ENCODE assay signal across 14 mouse cellular contexts in the genomic region with DNA sequence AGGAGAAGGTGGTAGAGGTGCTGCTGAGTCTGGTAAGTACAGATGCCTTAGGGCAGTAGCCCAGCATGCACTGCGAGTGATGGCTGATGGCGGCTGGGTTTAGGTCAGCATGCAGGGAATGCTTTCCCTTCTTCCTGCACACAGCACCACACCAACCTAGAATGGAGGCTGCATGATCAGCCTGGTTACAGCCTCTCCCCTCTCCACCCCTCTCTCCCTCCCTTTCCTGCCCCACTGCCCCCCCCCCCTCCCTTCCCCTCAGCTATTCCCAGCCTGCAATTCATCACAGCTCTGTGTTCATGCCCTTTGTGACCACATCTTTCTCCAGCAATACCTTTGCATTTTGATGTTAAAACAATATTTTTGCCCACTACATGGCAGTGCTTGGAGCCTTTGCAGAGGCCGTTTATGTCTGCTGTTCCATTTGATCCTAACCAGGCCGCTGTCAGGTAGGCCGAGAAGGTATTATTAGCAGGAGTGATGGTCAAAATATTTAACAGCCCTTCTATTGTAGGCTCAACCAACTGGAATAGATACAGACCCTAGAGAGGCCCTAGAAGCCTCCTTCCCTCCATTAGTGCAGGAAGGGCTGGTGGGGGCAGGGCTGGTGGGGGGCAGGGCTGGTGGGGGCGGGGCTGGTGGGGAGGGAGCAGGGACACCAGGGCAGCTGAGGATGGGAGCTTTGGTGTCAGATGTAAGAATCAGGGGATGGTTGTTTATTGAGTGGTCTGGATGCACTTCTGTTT. TPM values are rescaled to one million over a fixed set of nuclear protein-coding genes. Genes with fewer than 3 reads are reported as not detected.
DNase-seq lines count a peak whose midpoint lies in the region; ATAC-seq and TF ChIP-seq lines count a peak whose summit lies in the region.
"Had no signal": no experiment of that assay in that cellular context is flagged by ENCODE, and none has a peak within 500 bp of the region (broad histone marks: within the 10 kb centered on the region; RNA-seq: fewer than 3 reads in every experiment).

No protein-coding gene starts in this region.

- H3K27me3 ChIP-seq in heart, embryonic 11.5 days (ENCODE audit: control insufficient read depth, insufficient read depth, low read length): no peaks in the 10 kb centered on the region
- no peaks in the 10 kb centered on the region for H3K27me3 ChIP-seq in midbrain, embryonic 13.5 days
- H3K27me3 ChIP-seq in midbrain, postnatal 0 days (ENCODE audit: insufficient read depth, low read length): no peaks in the 10 kb centered on the region
- no peaks in the 10 kb centered on the region for H3K27me3 ChIP-seq in hindbrain, embryonic 16.5 days (replicated peaks; ENCODE audit: control insufficient read depth, insufficient read depth, low read length)
- H3K27me3 ChIP-seq in stomach, embryonic 16.5 days (ENCODE audit: control insufficient read depth, insufficient read depth, low read length): no peaks in the 10 kb centered on the region

- DNase-seq in heart, adult 9 months (ENCODE audit: low spot score in 2 of 2): no peak
- no peak for DNase-seq in midbrain, postnatal 0 days (ENCODE audit: low spot score)
- no peak for DNase-seq in testis, postnatal 14 days (ENCODE audit: low spot score)
- DNase-seq: B cell, adult 2 months; cerebellum, adult 9-11 months; liver, embryonic 13.5 days; thymus, postnatal 4 days had no signal

- 0 out of 2 replicates have a peak, but pooled peaks have one; percentile 42 for ATAC-seq in heart, embryonic 11.5 days (replicated peaks; ENCODE audit: insufficient number of reproducible peaks, low FRiP score, low TSS enrichment)
- peak; percentile 60 for ATAC-seq in midbrain, embryonic 13.5 days
- ATAC-seq in midbrain, postnatal 0 days (ENCODE audit: low FRiP score): no peak
- peak; percentile 57; the same call in 1 of the 2 replicates for ATAC-seq in hindbrain, embryonic 16.5 days
- peak; percentile 64; the same call in 1 of the 2 replicates for ATAC-seq in stomach, embryonic 16.5 days (ENCODE audit: insufficient read depth, low FRiP score)
- no peak for ATAC-seq in inflammation-experienced regulatory T-cells, adult 6 months

- H3K4me1 ChIP-seq in heart, embryonic 11.5 days (ENCODE audit: control insufficient read depth, insufficient read depth, low read length): peaks cover 26% of the 10 kb centered on the region
- peaks cover 11% of the 10 kb centered on the region; the same call in 1 of the 2 replicates for H3K4me1 ChIP-seq in midbrain, embryonic 13.5 days (replicated peaks)
- H3K4me1 ChIP-seq in midbrain, postnatal 0 days (ENCODE audit: insufficient read depth, low read length): no peaks in the 10 kb centered on the region
- H3K4me1 ChIP-seq in hindbrain, embryonic 16.5 days (ENCODE audit: control insufficient read depth, insufficient read depth, low read depth, low read length): no peaks in the 10 kb centered on the region
- peaks cover 14% of the 10 kb centered on the region for H3K4me1 ChIP-seq in stomach, embryonic 16.5 days (ENCODE audit: control insufficient read depth, insufficient read depth, low read length)
- H3K4me1 ChIP-seq: liver, embryonic 13.5 days had no signal

- H3K9ac ChIP-seq in heart, embryonic 11.5 days (ENCODE audit: low read depth, low read length): no peak overlapping the region
- no peak overlapping the region for H3K9ac ChIP-seq in midbrain, embryonic 13.5 days (replicated peaks)
- H3K9ac ChIP-seq in midbrain, postnatal 0 days (replicated peaks; ENCODE audit: low read length, poor library complexity, severe bottlenecking): no peak overlapping the region
- no peak overlapping the region for H3K9ac ChIP-seq in hindbrain, embryonic 16.5 days (ENCODE audit: low read depth, low read length)
- no peak overlapping the region for H3K9ac ChIP-seq in stomach, embryonic 16.5 days (ENCODE audit: low read length)
- H3K9ac ChIP-seq: liver, embryonic 13.5 days had no signal

- no peaks in the 10 kb centered on the region for H3K9me3 ChIP-seq in heart, embryonic 11.5 days (replicated peaks; ENCODE audit: control insufficient read depth, low read length)
- no peaks in the 10 kb centered on the region for H3K9me3 ChIP-seq in midbrain, embryonic 13.5 days
- H3K9me3 ChIP-seq in midbrain, postnatal 0 days (ENCODE audit: low read length): no peaks in the 10 kb centered on the region
- H3K9me3 ChIP-seq in hindbrain, embryonic 16.5 days (ENCODE audit: control insufficient read depth, low read length): no peaks in the 10 kb centered on the region
- H3K9me3 ChIP-seq in stomach, embryonic 16.5 days (replicated peaks; ENCODE audit: control insufficient read depth, low read length): no peaks in the 10 kb centered on the region
- H3K9me3 ChIP-seq: G1E; liver, embryonic 13.5 days had no signal

- no peak overlapping the region for H3K4me2 ChIP-seq in heart, embryonic 11.5 days
- no peak overlapping the region for H3K4me2 ChIP-seq in midbrain, embryonic 13.5 days (replicated peaks)
- H3K4me2 ChIP-seq in midbrain, postnatal 0 days (ENCODE audit: low read depth, low read length, poor library complexity, severe bottlenecking): no peak overlapping the region
- no peak overlapping the region for H3K4me2 ChIP-seq in hindbrain, embryonic 16.5 days (ENCODE audit: low read length)
- H3K4me2 ChIP-seq in stomach, embryonic 16.5 days (ENCODE audit: low read depth, low read length): no peak overlapping the region
- H3K4me2 ChIP-seq: liver, embryonic 13.5 days had no signal

- no peak overlapping the region for H3K4me3 ChIP-seq in heart, embryonic 11.5 days (ENCODE audit: low read depth, low read length)
- no peak overlapping the region for H3K4me3 ChIP-seq in midbrain, embryonic 13.5 days (replicated peaks)
- no peak overlapping the region for H3K4me3 ChIP-seq in midbrain, postnatal 0 days (ENCODE audit: low read depth, low read length)
- H3K4me3 ChIP-seq in hindbrain, embryonic 16.5 days (ENCODE audit: low read length): no peak overlapping the region
- H3K4me3 ChIP-seq in stomach, embryonic 16.5 days (replicated peaks; ENCODE audit: low read length): no peak overlapping the region
- H3K4me3 ChIP-seq: liver, embryonic 13.5 days; myocyte had no signal

- no peaks in the 10 kb centered on the region for H3K36me3 ChIP-seq in heart, embryonic 11.5 days (ENCODE audit: control insufficient read depth, insufficient read depth, low read length)
- no peaks in the 10 kb centered on the region for H3K36me3 ChIP-seq in midbrain, embryonic 13.5 days
- no peaks in the 10 kb centered on the region for H3K36me3 ChIP-seq in midbrain, postnatal 0 days (ENCODE audit: insufficient read depth, low read length)
- no peaks in the 10 kb centered on the region for H3K36me3 ChIP-seq in hindbrain, embryonic 16.5 days (ENCODE audit: control insufficient read depth, insufficient read depth, low read length)
- no peaks in the 10 kb centered on the region for H3K36me3 ChIP-seq in stomach, embryonic 16.5 days (ENCODE audit: control insufficient read depth, insufficient read depth, low read length)
- H3K36me3 ChIP-seq: G1E; liver, embryonic 13.5 days had no signal

- WGBS in heart, embryonic 11.5 days (ENCODE audit: insufficient replicate concordance): 27% methylated on average over 6 of the region's 6 CpGs
- 59% methylated on average over 6 of the region's 6 CpGs for WGBS in midbrain, embryonic 13.5 days
- 63% methylated on average over 5 of the region's 6 CpGs for WGBS in midbrain, postnatal 0 days
- 52% methylated on average over 6 of the region's 6 CpGs for whole genome bisulfite sequencing in hindbrain, embryonic 16.5 days
- 45% methylated on average over 6 of the region's 6 CpGs for WGBS in stomach, embryonic 16.5 days

- H3K27ac ChIP-seq in heart, embryonic 11.5 days (ENCODE audit: low read depth, low read length): peak overlapping the region; percentile 46; the same call in 1 of the 2 replicates
- peak overlapping the region; percentile 47; the same call in 1 of the 2 replicates for H3K27ac ChIP-seq in midbrain, embryonic 13.5 days
- H3K27ac ChIP-seq in midbrain, postnatal 0 days (ENCODE audit: low read depth, low read length): no peak overlapping the region
- no peak overlapping the region for H3K27ac ChIP-seq in hindbrain, embryonic 16.5 days (ENCODE audit: low read depth, low read length)
- no peak overlapping the region; the same call in 1 of the 2 replicates for H3K27ac ChIP-seq in stomach, embryonic 16.5 days (ENCODE audit: low read length)
- H3K27ac ChIP-seq: liver, embryonic 13.5 days had no signal

- TF ChIP-seq CTCF in midbrain, postnatal 0 days (IDR thresholded peaks at IDR 0.05): no peak

RNA-seq across cellular contexts. Expression of a gene that starts 17.5 kb away (rescaled TPM):
- polyA plus RNA-seq in heart, embryonic 11.5 days (2014; fragmentation: Nextera tagmentation; extraction: Ambion mirVana): 22.5 and 26.7 TPM in 2 replicates
- 31.4 and 33.4 TPM in 2 replicates for polyA plus RNA-seq in midbrain, embryonic 13.5 days (2015; fragmentation: Nextera tagmentation; extraction: Ambion mirVana)
- 35.2 and 37.2 TPM in 2 replicates for total RNA-seq in midbrain, postnatal 0 days (2014; rRNA removed)
- 25.4 and 26.0 TPM in 2 replicates for polyA plus RNA-seq in midbrain, postnatal 0 days (2015; fragmentation: Nextera tagmentation; extraction: Ambion mirVana)
- 33.1 and 38.3 TPM in 2 replicates for polyA plus RNA-seq in hindbrain, embryonic 16.5 days (2015; fragmentation: Nextera tagmentation; extraction: Ambion mirVana)
- 20.1 and 25.9 TPM in 2 replicates for polyA plus RNA-seq in stomach, embryonic 16.5 days (2015; fragmentation: Nextera tagmentation; extraction: Ambion mirVana)
- 10 to 100 TPM in 2 of 3 experiments, 1 to 10 TPM in 1; 9.4 to 15.8 (median 12.9) TPM for polyA plus RNA-seq in inflammation-experienced regulatory T-cells, adult 6 months (2017; shearing (Covaris generic))

Comparison
In these comparisons a context has a peak if more than half of its experiments do, and no peak if none do; other contexts are left out.
1. ATAC-seq: peak in heart, embryonic 11.5 days (single experiment), midbrain, embryonic 13.5 days (single experiment), hindbrain, embryonic 16.5 days (single experiment) and stomach, embryonic 16.5 days (single experiment); none in midbrain, postnatal 0 days (single experiment) and inflammation-experienced regulatory T-cells, adult 6 months (single experiment).
2. H3K27ac ChIP-seq: peak in heart, embryonic 11.5 days (single experiment) and midbrain, embryonic 13.5 days (single experiment); none in midbrain, postnatal 0 days (single experiment), hindbrain, embryonic 16.5 days (single experiment) and stomach, embryonic 16.5 days (single experiment).